Comparison of ENCODE assay signal across 17 mouse cellular contexts in the genomic region with DNA sequence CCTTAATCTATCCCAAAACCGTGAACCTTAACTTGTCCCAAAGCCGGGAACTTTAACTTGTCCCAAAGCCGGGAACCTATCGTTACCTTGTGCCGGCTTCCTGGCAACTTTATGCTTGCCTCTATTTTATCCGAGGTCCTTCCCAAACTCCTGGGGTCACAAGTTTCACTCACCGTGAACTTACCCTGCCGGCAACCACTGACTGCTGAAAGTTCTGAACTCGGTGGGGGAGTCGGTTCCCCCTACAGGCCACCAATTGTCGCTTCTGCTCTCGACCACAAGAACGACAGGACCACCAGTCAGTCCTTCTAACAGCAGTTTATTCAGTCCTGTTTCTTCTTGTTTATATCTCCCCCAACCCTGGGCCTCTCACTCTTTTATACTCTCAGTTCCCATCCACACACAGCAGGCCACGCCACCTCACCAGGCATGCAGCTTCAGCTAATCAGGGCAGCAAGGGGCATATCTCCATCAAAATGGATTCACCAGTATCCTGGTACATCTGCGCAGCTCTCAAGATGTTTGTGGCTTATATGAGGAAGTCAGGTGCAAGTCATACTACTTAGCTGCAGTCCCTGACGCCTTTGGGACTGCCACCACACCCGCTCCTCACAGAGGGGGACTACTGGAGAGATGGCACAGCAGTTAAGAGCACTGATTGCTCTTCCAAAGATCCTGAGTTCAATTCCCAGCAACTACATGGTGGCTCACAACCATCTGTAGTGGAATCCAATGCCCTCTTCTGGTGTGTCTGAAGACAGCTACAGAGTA. TPM values are rescaled to one million over a fixed set of nuclear protein-coding genes. Genes with fewer than 3 reads are reported as not detected.
DNase-seq lines count a peak whose midpoint lies in the region; ATAC-seq lines count a peak whose summit lies in the region.
"Not testable (repeated sequence)": the region's sequence is repeated elsewhere in the genome, so short reads cannot be mapped to it uniquely, and the experiment has no call there.
"Had no signal": no experiment of that assay in that cellular context is flagged by ENCODE, and none has a peak within 500 bp of the region (broad histone marks: within the 10 kb centered on the region; RNA-seq: fewer than 3 reads in every experiment).

No protein-coding gene starts in this region.

- not testable (repeated sequence) for H3K4me3 ChIP-seq in forebrain, embryonic 10.5 days; hindbrain, embryonic 12.5 days; limb, embryonic 15.5 days; midbrain, embryonic 12.5 days

- H3K9me3 ChIP-seq in forebrain, embryonic 10.5 days: peaks cover 69% of the 10 kb centered on the region
- H3K9me3 ChIP-seq in hindbrain, embryonic 12.5 days (replicated peaks): peaks cover 64% of the 10 kb centered on the region
- H3K9me3 ChIP-seq in limb, embryonic 15.5 days: peaks cover 48% of the 10 kb centered on the region
- peaks cover 56% of the 10 kb centered on the region for H3K9me3 ChIP-seq in midbrain, embryonic 12.5 days

- H3K9ac ChIP-seq in hindbrain, embryonic 12.5 days; limb, embryonic 15.5 days; midbrain, embryonic 12.5 days (replicated peaks): not testable (repeated sequence)

- not testable (repeated sequence) for H3K4me2 ChIP-seq in hindbrain, embryonic 12.5 days (replicated peaks); limb, embryonic 15.5 days; midbrain, embryonic 12.5 days (replicated peaks)

- not testable (repeated sequence) for H3K4me1 ChIP-seq in forebrain, embryonic 10.5 days; hindbrain, embryonic 12.5 days; limb, embryonic 15.5 days; midbrain, embryonic 12.5 days

- WGBS in forebrain, embryonic 10.5 days: 84% methylated on average over 17 of the region's 17 CpGs
- 81% methylated on average over 17 of the region's 17 CpGs for WGBS in hindbrain, embryonic 12.5 days
- 82% methylated on average over 17 of the region's 17 CpGs for WGBS in limb, embryonic 15.5 days
- 83% methylated on average over 17 of the region's 17 CpGs for WGBS in midbrain, embryonic 12.5 days

- H3K27me3 ChIP-seq in forebrain, embryonic 10.5 days (ENCODE audit: poor library complexity, severe bottlenecking); hindbrain, embryonic 12.5 days; limb, embryonic 15.5 days; midbrain, embryonic 12.5 days: not testable (repeated sequence)

- peak; percentile 88 for DNase-seq in R1 (ENCODE audit: low read depth, low spot score)
- DNase-seq in forebrain, embryonic 10.5 days (ENCODE audit: extremely low spot score, low spot score): peak; percentile 15
- peak; percentile 46 for DNase-seq in testis, postnatal 10 days (ENCODE audit: low spot score)

- H3K27ac ChIP-seq in forebrain, embryonic 10.5 days; hindbrain, embryonic 12.5 days; limb, embryonic 15.5 days; midbrain, embryonic 12.5 days (replicated peaks): not testable (repeated sequence)

- ATAC-seq in hindbrain, embryonic 12.5 days (ENCODE audit: low FRiP score): 0 out of 2 replicates have a peak, but pooled peaks have one; percentile 18
- ATAC-seq in limb, embryonic 15.5 days (ENCODE audit: insufficient number of reproducible peaks, low FRiP score, low TSS enrichment, low read depth): peak; percentile 16; the same call in 1 of the 2 replicates
- peak; percentile 14; the same call in 1 of the 2 replicates for ATAC-seq in midbrain, embryonic 12.5 days (ENCODE audit: low FRiP score, low read depth)

- not testable (repeated sequence) for H3K36me3 ChIP-seq in forebrain, embryonic 10.5 days (replicated peaks); hindbrain, embryonic 12.5 days; limb, embryonic 15.5 days; midbrain, embryonic 12.5 days

RNA-seq across cellular contexts. Expression of a gene that starts 40.8 kb away (rescaled TPM):
- polyA plus RNA-seq in forebrain, embryonic 10.5 days (2016; fragmentation: Nextera tagmentation; extraction: Ambion mirVana): 0.30 TPM in 1 of 2 replicates, not detected in the other
- polyA plus RNA-seq in hindbrain, embryonic 12.5 days (2016; fragmentation: Nextera tagmentation; extraction: Ambion mirVana): 0.21 TPM in 1 of 2 replicates, not detected in the other
- polyA plus RNA-seq in limb, embryonic 15.5 days (2015; fragmentation: Nextera tagmentation; extraction: Ambion mirVana): 0.14 TPM in 1 of 2 replicates, not detected in the other
- polyA plus RNA-seq in midbrain, embryonic 12.5 days (2016; fragmentation: Nextera tagmentation; extraction: Ambion mirVana): not detected in 2 replicates
- polyA plus RNA-seq: adrenal gland, adult 2 months; brain, embryonic 14.5 days; cortical plate, adult 2 months; forebrain, embryonic 14.5 days; hindbrain, embryonic 16.5 days; intestine, embryonic 14.5 days; kidney, embryonic 15.5 days; limb, embryonic 14.5 days; midbrain, embryonic 10.5 days; neural tube, embryonic 13.5 days; spleen, adult 2 months had no signal

Comparison
In these comparisons a context has a peak if more than half of its experiments do, and no peak if none do; other contexts are left out.
1. DNase-seq: peak in every context shown above with its lines; median percentile 88 in R1; 46 in testis, postnatal 10 days; 15 in forebrain, embryonic 10.5 days.